Mouse (Mus musculus) myocyte (in vitro differentiated cells): Measurements from ENCODE around the gene Glis1. TPM values are rescaled to one million over a fixed set of nuclear protein-coding genes. Genes with fewer than 3 reads are reported as not detected.

ENCODE experiments used
- H3K27me3 ChIP-seq: one replicate; pipeline ENCODE4 v1.6.1; 2011; ENCODE audit not compliant: control insufficient read depth, insufficient read depth, insufficient read length
- H3K36me3 ChIP-seq: one replicate; pipeline ENCODE4 v1.6.1; 2011; ENCODE audit not compliant: control insufficient read depth, insufficient read depth
- H3K4me2 ChIP-seq: one replicate; pipeline ENCODE4 v1.6.1; 2011; ENCODE audit warnings: low read depth, control low read depth
- H3K4me3 ChIP-seq: one replicate; pipeline ENCODE4 v1.5.1; 2011; ENCODE audit warnings: mild to moderate bottlenecking, control low read depth, moderate library complexity
- H3K79me2 ChIP-seq: one replicate; pipeline ENCODE4 v1.6.1; 2011; ENCODE audit not compliant: control insufficient read depth, insufficient read depth
- H3ac ChIP-seq: one replicate; pipeline ENCODE4 v1.6.1; 2011; ENCODE audit not compliant: control insufficient read depth, insufficient read length
- CEBPB ChIP-seq: IDR thresholded peaks from 2 replicates; pipeline ENCODE4 v1.6.1; 2011; ENCODE audit warnings: mild to moderate bottlenecking, moderate library complexity; ENCODE audit not compliant: poor library complexity, insufficient read depth, severe bottlenecking
- E2F4 ChIP-seq: IDR thresholded peaks from one replicate; pipeline ENCODE4 v1.6.1; 2011; ENCODE audit warnings: mild to moderate bottlenecking, control low read depth, moderate library complexity; ENCODE audit not compliant: insufficient read depth
- MAX ChIP-seq: IDR thresholded peaks from one replicate; pipeline ENCODE4 v1.6.1; 2011; ENCODE audit warnings: low read depth, mild to moderate bottlenecking, control low read depth
- MYOD1 ChIP-seq, 3 experiments: IDR thresholded peaks; one replicate each; pipeline ENCODE4 v1.6.1; 2011; ENCODE audit warnings: control low read depth in 2 of 3, low read depth in 2 of 3, mild to moderate bottlenecking in 2 of 3, moderate library complexity in 1 of 3; ENCODE audit not compliant: insufficient read length in 2 of 3, control insufficient read depth in 1 of 3
- MYOG ChIP-seq, 3 experiments: IDR thresholded peaks; one replicate each; pipeline ENCODE4 v1.6.1; 2011; ENCODE audit warnings: control low read depth in 2 of 3, low read depth in 2 of 3, mild to moderate bottlenecking in 2 of 3; ENCODE audit not compliant: insufficient read length in 2 of 3, control insufficient read depth in 1 of 3, insufficient read depth in 1 of 3
- POLR2A ChIP-seq: IDR thresholded peaks from one replicate; pipeline ENCODE4 v1.6.1; 2011; ENCODE audit warnings: low read depth, mild to moderate bottlenecking, control low read depth, moderate library complexity; ENCODE audit not compliant: insufficient read length
- POLR2AphosphoS2 ChIP-seq: IDR thresholded peaks from one replicate; pipeline ENCODE4 v1.6.1; 2011; ENCODE audit warnings: low read depth, control low read depth; ENCODE audit not compliant: insufficient read length
- REST ChIP-seq: IDR thresholded peaks from one replicate; pipeline ENCODE4 v1.6.1; 2011; ENCODE audit warnings: mild to moderate bottlenecking, control low read depth, moderate library complexity; ENCODE audit not compliant: insufficient read depth, insufficient read length
- SRF ChIP-seq: IDR thresholded peaks from one replicate; pipeline ENCODE4 v1.6.1; 2011; ENCODE audit warnings: low read depth; ENCODE audit not compliant: control insufficient read depth, insufficient read length
- TCF12 ChIP-seq: IDR thresholded peaks from one replicate; pipeline ENCODE4 v1.6.1; 2011; ENCODE audit warnings: mild to moderate bottlenecking, control low read depth; ENCODE audit not compliant: poor library complexity, insufficient read depth, severe bottlenecking
- TCF3 ChIP-seq: IDR thresholded peaks from one replicate; pipeline ENCODE4 v1.6.1; 2011; ENCODE audit warnings: low read depth, control low read depth; ENCODE audit not compliant: insufficient read length
- USF1 ChIP-seq: IDR thresholded peaks from one replicate; pipeline ENCODE4 v1.6.1; 2011; ENCODE audit warnings: low read depth, mild to moderate bottlenecking, control low read depth, moderate library complexity
- polyA plus RNA-seq: library from polyadenylated mRNA; unstranded; fragments of >200 nt; fragmentation: generic; extraction: Trizol; gene quantifications from one replicate; pipeline ENCODE4 v1.2.1, GENCODE M21; 2012; ENCODE audit warnings: missing spikeins

Gene Glis1
- polyA plus RNA-seq, 1 experiment = 0.35 TPM

DNA sequence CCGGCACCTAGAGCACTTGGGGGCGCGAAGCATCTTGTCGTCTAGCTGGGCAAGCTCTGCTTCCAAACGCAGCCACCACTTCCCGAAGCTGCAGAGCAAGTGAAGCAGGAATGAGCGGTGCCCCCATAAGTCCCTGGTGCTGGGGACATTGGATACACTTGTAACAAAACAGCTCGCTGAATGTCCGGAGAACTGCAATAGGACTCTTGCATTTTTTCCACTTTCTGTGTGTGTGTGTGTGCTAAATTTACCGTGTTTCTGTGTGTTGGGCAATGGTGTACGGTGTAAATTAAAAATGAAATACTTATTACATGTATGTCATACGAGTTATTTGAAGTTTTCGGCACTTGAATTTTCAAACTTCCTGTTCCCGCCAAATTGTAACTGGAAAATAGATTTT is 249.7 kb downstream of the Glis1 start, which contains the start of gene Dmrtb1:
Dmrtb1 (minus strand) TSS at position 101 of the 400 bp plus-strand sequence.
- no peaks in the 10 kb centered on the region for H3K36me3 ChIP-seq
- H3K79me2 ChIP-seq = no peaks in the 10 kb centered on the region
- TF ChIP-seq USF1 (no peak), REST (no peak), MAX (no peak), TCF12 (no peak), MYOD1 (IDR thresholded peaks at IDR 0.05; ENCODE audit: control insufficient read depth in 1 of 3, insufficient read length in 2 of 3, low read depth in 2 of 3) (no peak), MYOG (IDR thresholded peaks at IDR 0.05; ENCODE audit: control insufficient read depth in 1 of 3, insufficient read depth in 1 of 3, insufficient read length in 2 of 3, low read depth in 2 of 3) (no peak), POLR2A (no peak), SRF (no peak), TCF3 (no peak), POLR2AphosphoS2 (no peak), E2F4 (no peak), CEBPB (no peak)

More for the DNA sequence above, 249.7 kb downstream of the Glis1 start, which contains the start of gene Dmrtb1:
- Histone ChIP-seq H3K27me3 (peaks cover 37% of the 10 kb centered on the region), H3ac (no peak within 1 kb of the TSS), H3K4me2 (no peak within 1 kb of the TSS), H3K4me3 (no peak within 1 kb of the TSS)

Other genes starting within 250 kb of the Glis1 start
- not detected for gene Ldlrad1, start 225.4 kb upstream of the Glis1 start, polyA plus RNA-seq
- 31.2 TPM for gene Lrrc42, start 181.1 kb upstream of the Glis1 start, polyA plus RNA-seq
- 27.9 TPM for gene Hspb11, start 181.0 kb upstream of the Glis1 start, polyA plus RNA-seq
- not detected for gene Dio1, start 127.4 kb upstream of the Glis1 start, polyA plus RNA-seq
- gene Yipf1, start 120.2 kb upstream of the Glis1 start, polyA plus RNA-seq = 37.3 TPM
- 10.9 TPM for gene Ndc1, start 66.8 kb upstream of the Glis1 start, polyA plus RNA-seq
- not detected for gene Dmrtb1, start 249.6 kb downstream of the Glis1 start, polyA plus RNA-seq